Mouse (Mus musculus): ENCODE data around the gene 1500009C09Rik.

GRCm38 (mm10) chr15:82207504-82208219 lies 44.5 kb upstream of the 1500009C09Rik start:
- TF ChIP-seq CHD2 (IDR thresholded peaks at IDR 0.05; ENCODE audit: low read depth, low read length) (no peak), ZC3H11A (IDR thresholded peaks at IDR 0.05; ENCODE audit: borderline replicate concordance, low read depth, low read length) (no peak)

All from ES-E14 (cell line).